Mouse (Mus musculus) brain, adult 10 weeks (tissue): ENCODE measurements around the gene Pla2g15. TPM values are rescaled to one million over a fixed set of nuclear protein-coding genes. Genes with fewer than 3 reads are reported as not detected.

Experiments
- polyA plus RNA-seq: library from polyadenylated mRNA; stranded (reverse); fragments of 350-450 nt; fragmentation: Illumina TruSeq; extraction: RNeasy Lipid Tissue Mini Kit (QIAGEN cat#74804); gene quantifications from one replicate; pipeline ENCODE4 v1.2.3, GENCODE M21; 2015; ENCODE audit warnings: low read depth, low replicate concordance

The Pla2g15 gene
- 22.0 TPM for polyA plus RNA-seq

DNA sequence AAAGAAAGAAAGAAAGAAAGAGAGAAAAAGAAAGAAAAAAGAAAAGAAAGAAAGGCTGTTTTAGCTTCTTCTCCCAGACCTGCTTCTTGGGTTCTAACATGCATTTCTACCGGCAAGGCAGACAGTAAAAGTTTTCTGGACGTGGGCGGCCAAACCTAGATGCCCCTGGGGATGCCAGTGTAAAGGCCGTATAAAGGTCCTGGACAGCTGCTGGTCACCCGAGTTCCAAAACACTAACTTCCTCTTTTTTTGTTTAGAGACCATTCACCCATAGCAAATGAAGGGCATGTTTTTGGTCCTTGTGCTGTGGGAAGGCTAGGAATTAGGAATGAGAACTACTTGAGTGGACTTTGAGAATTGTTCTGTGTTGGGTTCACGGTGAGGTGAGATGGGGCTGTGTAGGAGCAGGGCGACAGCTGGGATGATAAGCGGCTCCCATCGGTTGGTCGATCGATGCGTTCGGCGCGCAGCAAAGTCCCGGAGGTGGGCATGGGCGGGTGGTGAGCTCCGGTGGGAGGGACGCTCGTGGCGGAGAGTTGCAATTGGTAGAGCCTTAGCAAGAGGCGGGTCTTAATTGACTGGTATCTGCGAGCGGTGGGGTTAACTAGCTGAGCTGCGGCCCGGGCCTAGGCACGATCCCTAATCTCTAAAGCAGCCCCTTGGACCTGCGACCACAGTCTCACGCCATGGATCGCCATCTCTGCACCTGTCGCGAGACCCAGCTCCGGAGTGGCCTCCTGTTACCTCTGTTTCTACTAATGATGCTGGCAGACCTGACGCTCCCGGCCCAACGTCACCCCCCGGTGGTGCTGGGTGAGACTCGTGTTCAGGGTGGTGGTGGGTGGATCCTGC is at the start of gene Pla2g15:
Pla2g15 (plus strand) TSS at position 599 of the 852 bp plus-strand sequence.

DNA sequence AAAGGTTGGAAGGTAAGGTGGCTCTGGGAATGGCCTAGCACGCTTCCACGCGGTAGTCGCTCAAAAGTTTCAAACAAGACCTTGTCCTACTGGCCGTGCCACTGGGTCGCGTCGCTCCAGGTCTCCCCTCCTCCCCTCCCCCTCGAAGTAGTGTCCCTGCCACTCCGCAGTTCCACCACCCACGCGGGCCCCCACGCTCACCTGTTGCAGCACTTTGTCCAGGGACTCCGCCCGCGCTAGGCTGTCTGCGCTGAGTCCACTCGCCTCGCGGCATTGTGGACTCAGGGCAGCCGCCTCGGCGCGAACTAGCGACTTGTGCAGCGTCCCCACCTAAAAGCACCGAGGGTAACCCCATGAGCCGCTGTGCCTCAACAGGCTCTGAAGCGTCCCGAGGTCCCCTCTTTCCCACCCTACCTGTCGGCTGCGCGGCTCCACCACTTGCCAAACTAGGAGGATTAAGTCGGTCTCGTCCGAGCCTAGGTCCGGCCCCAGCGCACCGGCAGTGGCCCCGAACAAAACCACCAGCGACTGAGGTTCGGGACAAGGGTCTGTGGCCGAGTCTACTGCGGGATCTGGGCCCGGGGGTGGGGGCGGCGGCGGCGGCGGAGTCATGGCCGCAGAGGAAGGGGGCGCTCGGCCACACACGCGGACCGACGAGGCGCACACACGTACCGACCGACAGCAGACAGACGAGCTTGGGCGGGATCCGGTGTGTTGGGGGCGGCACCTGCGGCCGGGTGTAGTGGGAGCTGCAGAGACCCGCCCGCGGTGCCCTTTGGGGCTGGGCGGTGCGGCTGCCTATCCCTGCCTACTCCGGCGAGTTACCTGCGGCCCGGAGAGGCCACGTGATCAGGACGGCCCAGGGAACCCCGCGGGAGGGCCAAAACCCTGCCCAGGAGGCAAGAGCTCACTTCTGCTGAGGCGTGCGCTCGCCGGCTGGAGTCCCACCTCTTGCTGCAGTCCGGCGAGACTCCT is 13.8 kb upstream of the Pla2g15 start, which contains the start of gene Esrp2:
Esrp2 (minus strand) TSS at position 819 of the 975 bp plus-strand sequence.

DNA sequence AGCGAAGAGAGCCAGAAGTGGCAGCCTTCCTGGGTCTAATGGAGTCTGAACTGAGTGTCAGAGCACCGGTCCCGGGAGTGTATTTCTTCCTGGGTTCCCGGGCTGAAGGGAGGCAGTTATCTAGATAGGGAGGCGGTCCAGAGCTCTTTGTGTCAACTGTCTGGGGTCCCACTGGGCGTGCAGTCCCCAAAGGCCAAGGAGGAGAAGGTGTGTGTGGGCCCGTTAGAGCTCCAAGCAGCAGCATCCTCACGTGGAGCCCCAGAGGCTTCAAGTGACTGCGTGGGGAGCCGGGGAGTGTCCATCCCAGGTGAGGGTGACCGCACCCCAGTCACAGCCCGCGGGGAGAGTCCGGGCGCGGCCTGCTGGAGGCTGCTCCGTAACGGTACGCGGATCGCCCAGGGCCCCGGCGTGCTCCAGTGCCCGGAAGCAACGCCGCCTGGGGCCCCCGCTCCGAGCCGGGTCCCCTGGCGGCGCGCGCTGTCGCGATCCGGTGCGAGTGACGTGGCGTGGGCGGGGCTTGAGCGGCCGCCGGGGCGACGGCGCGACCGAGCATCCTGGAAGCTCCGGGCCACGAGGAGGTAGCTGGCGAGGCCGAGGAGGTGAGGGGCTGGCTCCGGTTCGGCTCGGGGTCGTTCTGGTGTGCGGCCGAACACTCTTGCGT is 18.3 kb downstream of the Pla2g15 start, which contains the start of gene Slc7a6:
Slc7a6 (plus strand) TSS at position 502 of the 661 bp plus-strand sequence.

DNA sequence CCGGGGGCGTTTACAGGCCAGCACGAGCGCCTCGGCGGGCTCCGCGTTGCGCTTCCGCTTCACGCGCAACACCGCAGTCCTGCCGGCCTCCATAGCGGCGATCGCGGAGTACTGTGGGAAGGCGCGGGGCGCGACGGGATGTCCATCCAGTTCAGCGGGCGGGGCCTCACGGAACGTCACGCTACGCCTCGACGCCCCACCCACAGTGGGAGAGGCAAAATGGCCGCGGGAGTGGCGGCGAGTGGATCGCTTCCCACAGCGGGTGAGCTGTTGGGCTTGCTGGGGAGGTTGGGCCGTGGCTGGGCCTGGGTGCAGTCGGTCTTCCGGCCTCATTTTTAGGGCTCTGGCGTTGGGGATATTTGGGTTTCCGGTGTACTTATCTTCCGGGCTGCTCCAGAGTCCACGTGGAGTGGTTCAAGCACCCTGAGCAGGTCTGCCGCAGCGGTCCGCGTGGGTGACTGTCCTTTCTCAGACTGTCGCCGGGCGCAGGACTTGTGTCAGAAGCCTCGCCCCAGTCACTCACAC is 60.7 kb downstream of the Pla2g15 start, which contains the start of the genes Slc7a6os and Prmt7:
Slc7a6os (minus strand) TSS at position 115 of the 525 bp plus-strand sequence.
Prmt7 (plus strand) TSS at position 116 of the 525 bp plus-strand sequence.

Other genes with a start within 250 kb of the Pla2g15 start
- 5.9 TPM for gene Pskh1, start 250.0 kb upstream of the Pla2g15 start, polyA plus RNA-seq
- gene Ctrl, start 216.5 kb upstream of the Pla2g15 start, polyA plus RNA-seq, result 2.1 TPM
- gene Psmb10, start 212.0 kb upstream of the Pla2g15 start, polyA plus RNA-seq, result 111 TPM
- gene Lcat, start 207.0 kb upstream of the Pla2g15 start, polyA plus RNA-seq, result 38.2 TPM
- 14.4 TPM for gene Slc12a4, start 184.3 kb upstream of the Pla2g15 start, polyA plus RNA-seq
- gene Dpep3, start 171.0 kb upstream of the Pla2g15 start, polyA plus RNA-seq, result not detected
- 21.1 TPM for gene Dus2, start 159.1 kb upstream of the Pla2g15 start, polyA plus RNA-seq
- gene Dpep2nb, start 144.4 kb upstream of the Pla2g15 start, polyA plus RNA-seq, result not detected
- 11.2 TPM for gene Ddx28, start 138.5 kb upstream of the Pla2g15 start, polyA plus RNA-seq
- 6.3 TPM for gene Nfatc3, start 91.6 kb upstream of the Pla2g15 start, polyA plus RNA-seq
- gene Esrp2, start 13.4 kb upstream of the Pla2g15 start, polyA plus RNA-seq, result 0.79 TPM
- gene Slc7a6, start 18.5 kb downstream of the Pla2g15 start, polyA plus RNA-seq, result 20.8 TPM
- 42.2 TPM for gene Slc7a6os, start 60.5 kb downstream of the Pla2g15 start, polyA plus RNA-seq
- 36.2 TPM for gene Prmt7, start 60.5 kb downstream of the Pla2g15 start, polyA plus RNA-seq
- 37.3 TPM for gene Smpd3, start 187.6 kb downstream of the Pla2g15 start, polyA plus RNA-seq